Mouse (Mus musculus): ENCODE results near the gene Pdzd2.

The Pdzd2 gene

DNA sequence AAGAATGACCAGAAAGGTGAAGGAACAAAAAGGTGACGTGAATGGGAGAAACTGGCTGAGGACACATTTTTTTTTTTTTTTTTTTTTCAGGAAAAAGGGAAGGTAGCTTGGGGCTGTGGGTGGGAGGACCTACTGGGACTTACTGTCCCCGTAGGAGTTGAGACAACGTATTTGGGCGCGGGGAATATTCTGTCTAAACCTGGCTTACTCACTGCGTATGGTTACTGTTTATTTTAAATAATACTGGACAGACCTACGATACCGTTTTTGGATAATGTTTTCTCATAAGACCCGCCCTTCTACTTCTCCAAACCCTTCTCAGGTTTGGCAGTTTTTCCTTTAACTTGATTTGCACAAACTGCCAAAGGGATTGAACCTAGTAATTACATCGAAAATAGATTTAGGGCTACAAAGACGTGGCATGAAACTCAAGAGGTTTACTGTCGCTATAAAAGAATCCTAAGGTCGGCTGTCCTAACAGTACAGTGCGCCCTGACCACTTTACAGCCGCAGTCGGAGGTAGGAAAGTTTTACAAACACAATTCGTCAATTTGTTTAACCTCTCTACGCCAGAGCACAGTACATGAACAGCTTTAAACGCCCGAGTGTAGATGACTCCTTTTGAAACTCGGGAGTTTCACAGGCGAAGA lies 419.2 kb downstream of the Pdzd2 start:
- no peak for DNase-seq (ENCODE audit: low read depth, low spot score)

DNA sequence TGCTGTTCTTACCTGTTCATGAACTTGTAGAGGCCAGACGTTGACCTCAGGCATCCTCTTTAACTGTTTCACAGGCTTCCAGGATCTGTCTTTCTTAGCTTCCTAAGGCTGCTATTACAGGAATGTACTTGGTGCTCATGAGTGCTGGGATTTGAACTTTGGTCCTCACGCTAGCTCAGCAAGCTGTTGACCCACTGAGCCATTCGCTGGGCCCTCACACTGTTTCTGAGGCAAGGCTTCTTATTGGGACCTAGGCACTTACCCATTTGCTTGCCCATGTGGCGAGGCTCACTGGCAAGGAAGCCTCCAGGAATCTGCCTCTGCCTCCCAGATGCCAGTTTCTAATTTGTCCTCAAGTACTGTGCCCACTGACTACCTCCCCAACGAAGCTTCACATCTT lies 419.8 kb downstream of the Pdzd2 start:
- DNase-seq (ENCODE audit: low read depth, low spot score), result no peak

DNA sequence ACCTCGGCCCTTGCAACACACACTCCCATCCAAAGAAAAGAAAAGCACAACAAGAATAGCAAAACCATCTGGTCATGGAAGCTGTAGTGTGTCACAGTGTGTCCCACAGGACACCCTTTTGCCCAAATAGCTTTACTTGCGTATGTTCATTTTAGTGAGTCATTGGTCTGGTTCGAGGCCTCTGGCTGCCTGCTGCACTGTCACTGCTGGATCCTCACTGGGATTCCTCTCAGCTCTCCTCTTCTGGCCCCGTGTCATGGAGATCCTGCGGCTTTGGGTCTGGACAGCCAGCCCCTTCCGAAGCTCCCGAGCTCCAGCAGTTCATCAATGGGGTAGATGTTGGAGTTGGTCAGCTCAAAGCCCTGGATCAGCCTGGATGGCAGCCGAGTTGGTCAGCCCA lies 421.3 kb downstream of the Pdzd2 start:
- no peak for DNase-seq (ENCODE audit: low read depth, low spot score)

DNA sequence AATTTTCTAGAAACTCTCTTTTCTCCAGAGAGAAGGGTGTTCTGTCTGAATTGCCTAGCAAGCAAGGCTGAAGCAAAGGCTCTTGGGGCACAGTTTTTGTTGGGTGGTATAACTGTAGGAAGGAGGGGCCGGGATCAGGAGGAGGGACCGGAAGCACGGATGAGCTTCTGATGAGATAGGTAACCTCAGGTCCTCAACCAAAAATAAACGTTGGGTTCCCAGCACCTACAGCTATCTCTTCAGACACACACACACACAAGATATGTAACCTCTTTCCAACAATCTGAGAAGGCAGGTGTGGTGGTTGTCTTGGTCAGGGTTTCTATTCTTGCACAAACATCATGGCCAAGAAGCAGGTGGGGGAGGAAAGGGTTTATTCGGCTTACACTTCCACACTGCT lies 422.4 kb downstream of the Pdzd2 start:
- no peak for DNase-seq (ENCODE audit: low read depth, low spot score)

DNA sequence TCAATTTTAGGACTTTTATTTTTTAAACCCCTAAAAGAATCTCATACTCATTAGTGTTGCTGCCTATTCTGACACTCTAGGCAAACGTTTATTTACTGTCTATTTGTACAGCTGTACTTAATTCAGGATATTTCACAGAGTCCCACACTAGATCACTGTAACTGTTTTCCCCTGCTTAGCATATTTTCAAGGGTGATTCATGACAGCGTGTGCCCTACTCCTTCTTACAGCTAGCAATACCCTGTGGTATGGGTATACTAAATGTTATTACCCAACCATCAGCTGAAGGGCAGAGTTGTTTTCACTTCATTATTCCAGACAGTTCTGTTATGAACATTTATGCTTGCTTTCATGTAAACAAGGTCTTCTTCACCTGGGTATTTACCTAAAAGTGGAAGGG lies 423.7 kb downstream of the Pdzd2 start:
- DNase-seq (ENCODE audit: low read depth, low spot score), result no peak

DNA sequence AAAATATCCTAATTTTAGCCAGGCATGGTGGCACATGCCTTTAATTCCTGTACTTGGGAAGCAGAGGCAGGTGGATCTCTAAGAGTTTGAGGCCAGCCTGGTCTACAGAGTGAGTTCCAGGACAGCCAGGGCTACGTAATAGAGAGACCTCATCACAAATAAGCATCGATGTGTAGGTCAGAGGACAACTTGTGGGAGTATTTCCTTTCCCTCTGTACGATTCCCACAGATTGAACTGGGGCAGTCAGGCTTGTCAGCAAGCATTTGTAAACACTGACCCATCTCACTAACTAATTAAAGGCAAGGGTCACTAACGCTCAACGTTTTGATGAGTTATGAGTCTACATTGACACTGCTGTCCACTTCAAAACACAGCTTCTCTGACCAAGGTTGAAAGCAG lies 425.1 kb downstream of the Pdzd2 start:
- DNase-seq (ENCODE audit: low read depth, low spot score), result no peak

DNA sequence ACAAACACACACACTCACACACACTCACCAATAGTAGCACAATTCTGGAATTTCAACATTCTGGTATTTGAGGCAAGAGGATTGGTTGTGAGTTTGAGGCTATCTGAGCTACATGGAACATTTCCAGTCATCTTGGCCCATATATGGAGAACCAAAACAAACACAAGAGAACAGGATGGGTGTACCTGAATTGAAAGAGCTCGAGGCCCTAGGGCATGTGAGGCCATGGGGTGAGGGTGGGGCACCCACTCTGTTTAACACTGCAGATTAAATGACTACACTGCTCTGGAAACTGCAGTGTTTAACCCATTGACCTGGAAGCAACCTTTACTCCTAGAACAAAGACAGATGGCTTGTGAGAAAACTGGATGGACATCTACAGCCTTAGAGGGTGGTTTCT lies 426.5 kb downstream of the Pdzd2 start:
- no peak for DNase-seq (ENCODE audit: low read depth, low spot score)

DNA sequence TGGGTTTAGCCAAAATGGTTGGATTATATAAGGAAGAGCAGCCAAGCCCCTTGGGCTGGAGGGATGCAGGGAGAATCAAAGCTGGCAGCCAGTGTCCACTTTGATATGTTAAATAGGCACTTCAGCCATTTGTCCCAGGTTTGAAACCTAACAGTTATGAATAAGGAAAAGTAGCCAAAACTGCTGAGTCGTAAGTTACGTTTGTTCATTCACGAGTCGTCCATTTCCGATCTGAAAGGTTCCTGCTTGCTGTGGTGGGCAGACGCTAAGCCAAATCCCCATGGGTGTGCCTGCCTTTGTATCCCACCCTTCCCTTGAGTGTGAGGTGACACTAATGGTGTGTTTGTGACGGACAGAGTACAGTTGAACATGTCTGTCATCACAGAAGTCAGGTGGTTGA lies 428.3 kb downstream of the Pdzd2 start:
- DNase-seq (ENCODE audit: low read depth, low spot score), result no peak

DNA sequence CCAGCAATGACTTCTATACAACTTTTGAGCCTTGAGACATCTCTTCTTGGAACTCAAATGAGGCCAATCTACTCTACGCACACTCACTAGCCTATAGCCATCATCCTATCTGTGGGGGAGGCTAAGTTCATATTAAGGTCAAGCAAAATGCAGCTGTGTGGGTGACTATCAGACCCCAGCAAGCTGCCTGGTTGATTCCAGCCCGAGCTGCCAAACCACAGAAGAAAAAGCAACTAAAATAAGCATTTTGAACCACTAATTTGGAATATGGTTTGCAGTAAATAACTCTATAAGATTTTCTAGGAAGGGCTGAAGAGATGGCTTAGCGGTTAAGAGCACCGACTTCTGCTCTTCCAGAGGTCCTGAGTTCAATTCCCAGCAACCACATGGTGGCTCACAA lies 429.0 kb downstream of the Pdzd2 start:
- no peak for DNase-seq (ENCODE audit: low read depth, low spot score)
